Mouse (Mus musculus) bone marrow, adult 2 months (tissue): Measurements from ENCODE around the gene Fam227a. TPM values are rescaled to one million over a fixed set of nuclear protein-coding genes. Genes with fewer than 3 reads are reported as not detected.

Experiments
- H3K27ac ChIP-seq: fragments of 200-500 bp; 2 replicates; pipeline ENCODE4 v1.5.1; 2012; ENCODE audit warnings: low read depth, mild to moderate bottlenecking, control low read depth, inconsistent platforms, low read length; ENCODE audit not compliant: control insufficient read depth, poor library complexity, insufficient read depth
- H3K4me1 ChIP-seq: fragments of 200-500 bp; 2 replicates; pipeline ENCODE4 v1.6.1; 2011; ENCODE audit warnings: low read length; ENCODE audit not compliant: control insufficient read depth, insufficient read depth
- H3K4me3 ChIP-seq: fragments of 200-500 bp; replicated peaks from 2 replicates; pipeline ENCODE3; 2011; ENCODE audit warnings: mild to moderate bottlenecking, low read depth, low read length, control low read depth; ENCODE audit not compliant: control insufficient read depth
- CTCF ChIP-seq: fragments of 200-500 bp; IDR thresholded peaks from 2 replicates; pipeline ENCODE4 v1.5.1; 2011; ENCODE audit warnings: low read length, control low read depth; ENCODE audit not compliant: control insufficient read depth, insufficient read depth
- POLR2A ChIP-seq: fragments of 200-500 bp; IDR thresholded peaks from 2 replicates; pipeline ENCODE4 v1.6.1; 2011; ENCODE audit warnings: low read depth, mild to moderate bottlenecking, control low read depth, low read length, borderline replicate concordance; ENCODE audit not compliant: control insufficient read depth
- WGBS: fragments of 180-500 bp; shearing (Covaris S2); methylation state at CpG from one replicate; pipeline ENCODE4 v1.1.7; 2018; 5-methylcytosine and 5-hydroxymethylcytosine counted together
- polyA plus RNA-seq: library from polyadenylated mRNA; stranded (reverse); fragments of >200 nt; gene quantifications from 2 replicates; pipeline ENCODE4 v1.2.4, GENCODE M21; 2011; ENCODE audit warnings: low replicate concordance; ENCODE audit not compliant: missing spikeins, insufficient read depth, insufficient read length

Gene Fam227a
- polyA plus RNA-seq, 1 experiment: 8.5 TPM

DNA sequence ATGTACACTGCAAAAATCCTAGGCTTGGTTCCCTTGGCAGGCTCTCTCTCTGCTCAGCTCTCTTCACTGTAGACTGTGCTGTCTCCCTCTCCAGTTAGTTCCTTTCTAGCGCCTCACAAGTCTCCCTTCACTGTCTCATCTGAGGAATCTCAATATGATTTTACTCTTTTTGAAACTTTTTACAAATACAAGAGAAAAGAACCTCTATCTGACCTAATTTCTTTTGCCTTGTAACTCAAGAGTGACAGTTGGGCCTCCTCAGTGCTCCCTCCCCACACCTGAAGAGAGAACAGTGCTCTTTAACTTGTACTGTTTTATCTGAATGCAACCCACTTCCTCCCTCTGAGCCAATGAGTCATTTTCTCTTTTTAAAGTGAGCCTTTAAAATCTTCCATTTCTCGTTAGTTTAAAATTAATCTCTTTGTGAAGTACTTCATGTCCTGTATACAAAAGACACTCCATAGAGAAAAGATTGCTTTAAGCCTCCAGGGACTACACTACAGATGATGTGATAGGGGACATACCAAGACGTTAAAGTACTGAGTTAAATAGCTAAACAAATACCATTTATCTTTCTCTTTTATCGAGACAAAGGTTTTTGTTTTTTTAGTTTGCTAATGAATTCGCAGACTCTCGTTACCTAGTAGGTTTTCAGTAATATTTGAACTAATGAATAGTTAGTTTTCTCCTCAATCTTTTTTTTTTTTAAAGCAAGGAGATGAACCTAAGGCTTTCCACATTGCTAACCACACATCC is 80.9 kb downstream of the Fam227a start:
- no peak for TF ChIP-seq POLR2A
- TF ChIP-seq CTCF: no peak
- Histone ChIP-seq H3K4me3 (no peak overlapping the region), H3K4me1 (no peaks in the 10 kb centered on the region), H3K27ac (no peak overlapping the region)
- WGBS: 44% methylated on average over 6 of the region's 6 CpGs

DNA sequence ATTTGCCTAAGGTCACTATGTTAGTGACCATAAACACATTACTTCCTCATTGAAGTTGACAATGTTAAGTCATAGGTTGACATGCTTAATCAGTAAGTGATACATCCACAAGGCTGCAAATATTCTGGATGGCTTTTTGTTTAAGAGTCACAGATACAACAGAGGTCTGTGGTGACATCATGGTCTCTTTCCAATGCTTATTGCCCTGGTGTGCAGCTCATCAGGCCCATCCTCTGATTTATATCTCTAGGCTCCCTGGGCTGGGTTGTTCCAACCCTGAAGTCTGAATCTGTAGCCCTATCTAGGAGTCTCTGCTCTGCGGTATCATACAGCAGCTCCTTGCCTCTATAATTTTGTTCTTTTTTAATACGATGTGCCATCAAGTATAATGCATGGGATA is 81.8 kb downstream of the Fam227a start:
- H3K4me1 ChIP-seq: no peaks in the 10 kb centered on the region
- no peak for TF ChIP-seq CTCF
- no peak for TF ChIP-seq POLR2A
- 61% methylated on average over 2 of the region's 2 CpGs for WGBS
- no peak overlapping the region for H3K4me3 ChIP-seq
- H3K27ac ChIP-seq: no peak overlapping the region

DNA sequence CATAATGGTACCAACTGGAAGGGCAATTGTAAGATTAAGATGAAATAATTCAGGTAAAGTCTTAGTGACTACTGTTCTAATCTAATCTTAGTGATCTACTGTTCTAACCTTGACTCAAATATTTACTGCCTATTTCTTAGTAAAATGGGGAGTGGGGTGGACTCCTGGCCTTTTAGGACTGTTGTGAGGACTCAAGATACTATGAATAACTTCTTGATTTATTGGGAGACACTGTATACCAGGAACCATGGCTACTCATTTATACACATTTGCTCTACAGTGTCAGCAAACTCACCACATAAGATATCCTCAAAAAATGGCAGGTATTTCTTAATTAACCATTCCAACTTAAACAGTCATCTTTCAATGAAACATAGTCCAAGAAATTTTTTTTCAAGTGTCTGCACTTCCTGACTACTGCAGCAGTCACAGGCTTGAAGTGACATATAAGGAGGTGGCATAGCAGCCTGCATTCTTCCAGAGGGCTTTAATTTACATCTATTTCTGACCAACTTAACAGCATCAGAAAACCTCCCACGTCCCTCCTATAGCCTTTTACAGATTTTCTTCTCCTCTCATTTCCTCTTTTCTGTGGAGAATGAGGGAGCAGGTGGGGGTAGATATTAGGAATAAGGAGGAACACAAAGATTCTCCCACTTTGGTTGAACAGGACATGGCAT is 83.1 kb downstream of the Fam227a start:
- no peak for TF ChIP-seq CTCF
- TF ChIP-seq POLR2A: no peak
- no peak overlapping the region for H3K4me3 ChIP-seq
- 50% methylated on average over 1 of the region's 1 CpGs for WGBS
- no peaks in the 10 kb centered on the region for H3K4me1 ChIP-seq
- H3K27ac ChIP-seq: no peak overlapping the region

DNA sequence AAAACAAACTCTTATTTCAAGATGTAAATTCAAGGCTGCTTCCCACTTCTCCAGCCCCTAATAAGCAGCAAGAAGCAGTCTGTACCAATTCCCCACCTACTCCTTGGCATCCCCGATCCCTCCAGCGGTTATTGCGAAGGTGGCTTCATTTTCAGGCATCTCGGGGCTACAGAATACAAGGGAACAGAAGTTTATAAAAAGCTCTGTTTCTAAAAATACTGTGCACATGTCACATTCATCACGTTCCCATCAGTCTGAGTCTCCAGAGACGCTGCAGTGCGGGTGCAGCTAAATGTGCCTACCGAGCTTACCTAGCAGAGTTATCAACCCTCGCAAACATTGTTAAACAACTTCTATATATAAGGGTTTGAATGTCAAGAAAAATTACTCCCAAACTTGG is 96.3 kb downstream of the Fam227a start:
- WGBS: 77% methylated on average over 9 of the region's 9 CpGs
- no peak overlapping the region for H3K27ac ChIP-seq
- TF ChIP-seq CTCF (no peak), POLR2A (no peak)
- no peaks in the 10 kb centered on the region for H3K4me1 ChIP-seq
- H3K4me3 ChIP-seq: no peak overlapping the region

DNA sequence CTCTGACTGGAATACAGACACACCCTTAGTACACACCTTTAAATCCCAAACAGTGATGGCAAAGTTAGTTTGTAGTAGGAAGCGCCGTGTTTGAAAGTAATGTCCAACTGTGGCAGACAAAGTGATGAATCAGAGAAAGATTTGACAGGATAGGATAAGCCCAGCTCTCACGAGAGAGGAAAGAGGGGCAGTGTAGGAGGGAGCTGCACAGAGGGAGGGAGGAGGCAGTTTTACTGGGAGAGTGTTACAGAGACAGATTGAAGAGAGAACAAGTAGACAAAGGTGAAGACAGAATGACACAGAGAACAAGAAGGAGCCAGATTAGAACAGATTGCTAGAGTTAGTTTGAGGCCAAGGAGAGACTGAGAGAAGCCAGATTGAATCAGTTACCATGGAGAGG is 99.1 kb downstream of the Fam227a start:
- TF ChIP-seq POLR2A (no peak), CTCF (no peak)
- Histone ChIP-seq H3K4me3 (no peak overlapping the region), H3K4me1 (no peaks in the 10 kb centered on the region), H3K27ac (no peak overlapping the region)
- WGBS: 78% methylated on average over 3 of the region's 3 CpGs

Other genes with a start within 250 kb of the Fam227a start
- gene Csnk1e, start 203.4 kb downstream of the Fam227a start, polyA plus RNA-seq: 12.3 and 34.2 TPM in 2 replicates
- gene Kcnj4, start 153.7 kb downstream of the Fam227a start, polyA plus RNA-seq: 2.1 TPM in 1 of 2 replicates, not detected in the other
- gene Kdelr3, start 142.5 kb downstream of the Fam227a start, polyA plus RNA-seq: 1.1 and 8.2 TPM in 2 replicates
- gene Ddx17, start 112.2 kb downstream of the Fam227a start, polyA plus RNA-seq: 96.6 and 126 TPM in 2 replicates
- gene Dmc1, start 53.8 kb downstream of the Fam227a start, polyA plus RNA-seq: 3.7 TPM in 1 of 2 replicates, not detected in the other
- gene Cby1, start 243 bp upstream of the Fam227a start, polyA plus RNA-seq: 7.4 and 13.3 TPM in 2 replicates
- gene Tomm22, start 11.9 kb upstream of the Fam227a start, polyA plus RNA-seq: 96.4 and 126 TPM in 2 replicates
- 15.3 and 20.4 TPM in 2 replicates for gene Josd1, start 29.0 kb upstream of the Fam227a start, polyA plus RNA-seq
- 46.1 and 53.9 TPM in 2 replicates for gene Gtpbp1, start 31.9 kb upstream of the Fam227a start, polyA plus RNA-seq
- 63.2 and 147 TPM in 2 replicates for gene Sun2, start 83.6 kb upstream of the Fam227a start, polyA plus RNA-seq
- 6.8 and 8.4 TPM in 2 replicates for gene Dnal4, start 118.9 kb upstream of the Fam227a start, polyA plus RNA-seq
- gene Nptxr, start 145.8 kb upstream of the Fam227a start, polyA plus RNA-seq: 0.40 and 0.60 TPM in 2 replicates
- gene Npcd, start 175.3 kb upstream of the Fam227a start, polyA plus RNA-seq: not detected in 2 replicates
- 24.2 and 29.0 TPM in 2 replicates for gene Cbx6, start 175.7 kb upstream of the Fam227a start, polyA plus RNA-seq
- 104 and 140 TPM in 2 replicates for gene Apobec3, start 232.7 kb upstream of the Fam227a start, polyA plus RNA-seq